Mouse (Mus musculus) kidney, adult 2 months (tissue): ENCODE results near the gene Wdfy4.

ENCODE experiments used
- CTCF ChIP-seq: fragments of 200-500 bp; conservative IDR thresholded peaks from 2 replicates; pipeline ENCODE4 v1.5.1; 2011; ENCODE audit warnings: low read depth, mild to moderate bottlenecking, control low read depth, low read length, moderate library complexity, mixed read lengths; ENCODE audit not compliant: insufficient read depth, insufficient read length
- POLR2A ChIP-seq: fragments of 200-500 bp; IDR thresholded peaks from one replicate; pipeline ENCODE4 v1.6.1; 2011; ENCODE audit warnings: low read depth, low read length, control low read depth

GRCm38 (mm10) chr14:33189849-33190423, 4.6 kb upstream of the Wdfy4 start:
- TF ChIP-seq POLR2A: no peak
- TF ChIP-seq CTCF: no peak
